Mouse (Mus musculus) G1E (cell line): ENCODE data around the gene Plekhg4. TPM values are rescaled to one million over a fixed set of nuclear protein-coding genes. Genes with fewer than 3 reads are reported as not detected.

ENCODE experiments used
- ATAC-seq: 2 replicates; pipeline ENCODE4 v1.8.0; 2016; ENCODE audit warnings: mild to moderate bottlenecking; ENCODE audit not compliant: insufficient number of reproducible peaks, poor library complexity, low FRiP score, severe bottlenecking; ENCODE audit errors: extremely low read depth
- DNase-seq: peaks from one replicate; pipeline ENCODE4 v3.0.0; 2012; ENCODE audit warnings: low spot score
- H3K27me3 ChIP-seq: 2 replicates; pipeline ENCODE4 v1.6.1; 2012; ENCODE audit warnings: mild to moderate bottlenecking, low read length, inconsistent platforms; ENCODE audit not compliant: insufficient read depth
- H3K36me3 ChIP-seq: replicated peaks from 2 replicates; pipeline ENCODE3; 2012; ENCODE audit warnings: mild to moderate bottlenecking, inconsistent platforms
- H3K4me1 ChIP-seq: 2 replicates; pipeline ENCODE4 v1.6.1; 2012; ENCODE audit warnings: low read depth, low read length, inconsistent platforms, mixed read lengths; ENCODE audit not compliant: insufficient read depth
- H3K4me3 ChIP-seq: 2 replicates; pipeline ENCODE4 v1.5.1; 2012; ENCODE audit warnings: low read depth, mild to moderate bottlenecking, inconsistent platforms, low read length, moderate library complexity, mixed read lengths
- H3K9me3 ChIP-seq: replicated peaks from 2 replicates; pipeline ENCODE4 v1.6.1; 2012; ENCODE audit warnings: inconsistent platforms
- CTCF ChIP-seq: IDR thresholded peaks from 2 replicates; pipeline ENCODE4 v1.5.1; 2012; ENCODE audit warnings: low read depth, low read length, inconsistent platforms, mixed read lengths
- GATA1 ChIP-seq: IDR thresholded peaks from 2 replicates; pipeline ENCODE4 v1.6.1; 2012; ENCODE audit warnings: borderline replicate concordance, low read length, inconsistent platforms, mixed read lengths
- GATA2 ChIP-seq: IDR thresholded peaks from 2 replicates; pipeline ENCODE4 v1.6.1; 2012; ENCODE audit warnings: low read depth, low read length, inconsistent platforms, borderline replicate concordance
- POLR2AphosphoS5 ChIP-seq: IDR thresholded peaks from 2 replicates; pipeline ENCODE4 v1.6.1; 2012; ENCODE audit warnings: low read depth, low read length, inconsistent platforms; ENCODE audit not compliant: insufficient replicate concordance
- TAL1 ChIP-seq: conservative IDR thresholded peaks from 2 replicates; pipeline ENCODE4 v1.6.1; 2012; ENCODE audit warnings: low read depth, low read length, inconsistent platforms, mixed read lengths
- polyA plus RNA-seq: library from polyadenylated mRNA; stranded (reverse); fragments of >175 nt; gene quantifications from 2 replicates; pipeline ENCODE4 v1.2.3, GENCODE M21; 2012
- total RNA-seq, 2 experiments: library from RNA; stranded (forward) in 1 of 2; stranded (reverse) in 1 of 2; fragments of 200-1000 nt in 1 of 2; fragments of >200 nt in 1 of 2; fragmentation: Nextera tagmentation in 1 of 2; gene quantifications; 2 replicates each; pipeline ENCODE4 v1.2.3; 2014 to 2017

The Plekhg4 gene
- total and polyA plus RNA-seq, 3 experiments: 0.01 to 0.11 TPM; not detected in 1

DNA sequence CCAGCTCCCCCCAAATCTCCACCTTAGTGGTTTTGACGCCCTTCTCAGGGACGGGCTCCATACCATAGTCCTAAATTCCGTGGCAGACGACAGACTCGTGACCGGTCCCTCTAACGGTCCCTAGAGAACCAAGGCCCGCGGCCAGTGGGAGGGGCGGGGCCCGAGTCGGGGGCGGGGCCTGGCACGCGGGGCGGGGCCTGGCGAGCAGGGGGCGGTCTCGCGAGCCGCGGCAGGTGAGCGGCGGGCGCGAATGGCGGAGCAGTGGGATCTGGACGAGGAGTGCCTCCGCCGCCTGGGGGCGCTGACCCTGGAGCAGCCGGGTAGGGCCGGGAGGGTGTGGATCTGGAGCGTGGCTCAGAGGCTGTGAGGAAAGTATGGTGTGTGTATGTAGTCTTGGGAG, 40.3 kb downstream of the Plekhg4 start, which contains the start of the genes Kctd19 and Lrrc36:
TSS of gene Kctd19 (minus strand) at position 112 of the 400 bp plus-strand sequence.
TSS of gene Lrrc36 (plus strand) at position 181 of the 400 bp plus-strand sequence.
- H3K9me3 ChIP-seq: no peaks in the 10 kb centered on the region
- no peaks in the 10 kb centered on the region for H3K4me1 ChIP-seq
- no peak for ATAC-seq
- DNase-seq: no peak
- TF ChIP-seq CTCF (no peak), GATA2 (no peak), POLR2AphosphoS5 (no peak), GATA1 (no peak), TAL1 (no peak)
- H3K36me3 ChIP-seq: no peaks in the 10 kb centered on the region
- H3K27me3 ChIP-seq: 0 out of 2 replicates have a peak, but pooled peaks cover under 1% of the 10 kb centered on the region
- no peak within 1 kb of the TSS for H3K4me3 ChIP-seq

DNA sequence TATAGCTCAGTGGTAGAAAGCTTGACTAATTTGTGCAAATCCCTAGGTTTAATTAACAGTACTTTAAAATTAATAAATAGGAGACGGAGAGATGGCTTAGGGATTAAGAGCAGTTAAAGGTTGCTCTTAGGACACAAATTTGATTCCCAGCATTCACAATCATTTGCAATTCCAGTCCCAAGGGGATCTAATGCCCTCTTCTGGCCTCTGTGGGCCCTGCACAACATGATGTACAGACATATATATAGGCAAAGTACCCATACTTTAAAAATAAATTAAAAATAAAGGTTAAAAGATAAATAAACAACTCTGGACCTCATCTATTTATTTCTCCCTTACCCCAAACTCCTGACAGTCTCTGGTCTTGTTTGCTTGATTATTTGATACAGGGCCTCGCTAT, 45.9 kb downstream of the Plekhg4 start:
- ATAC-seq (no peak), DNase-seq (no peak)
- Histone ChIP-seq H3K27me3 (peaks cover 4% of the 10 kb centered on the region; the same call in 1 of the 2 replicates), H3K4me3 (no peak overlapping the region), H3K9me3 (no peaks in the 10 kb centered on the region), H3K4me1 (no peaks in the 10 kb centered on the region), H3K36me3 (no peaks in the 10 kb centered on the region)
- TF ChIP-seq TAL1 (no peak), GATA1 (no peak), POLR2AphosphoS5 (no peak), CTCF (no peak), GATA2 (no peak)

DNA sequence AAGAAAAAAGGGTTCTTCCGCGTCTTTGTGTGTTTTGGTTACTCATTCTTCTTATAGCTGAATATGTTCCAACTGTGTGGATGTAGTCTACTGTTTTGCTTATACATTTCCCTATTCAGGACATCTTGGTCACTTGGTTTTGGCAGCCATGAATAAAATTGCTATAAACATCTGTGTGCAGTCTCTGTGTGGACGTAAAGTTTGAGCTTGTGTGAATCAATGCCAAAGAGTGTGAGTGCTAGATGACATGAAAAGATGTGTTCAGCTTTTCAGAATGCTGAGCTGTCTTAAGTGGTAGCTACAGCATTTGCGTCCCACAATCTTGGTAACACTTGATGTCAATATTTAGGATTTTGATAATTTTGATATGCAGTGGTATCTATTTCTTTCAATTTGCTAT, 46.7 kb downstream of the Plekhg4 start:
- no peaks in the 10 kb centered on the region for H3K9me3 ChIP-seq
- no peaks in the 10 kb centered on the region for H3K4me1 ChIP-seq
- ATAC-seq (no peak), DNase-seq (no peak)
- H3K36me3 ChIP-seq: no peaks in the 10 kb centered on the region
- H3K4me3 ChIP-seq: no peak overlapping the region
- peaks cover 4% of the 10 kb centered on the region; the same call in 1 of the 2 replicates for H3K27me3 ChIP-seq
- TF ChIP-seq GATA1: no peak
- TF ChIP-seq CTCF: no peak
- TF ChIP-seq TAL1: no peak
- no peak for TF ChIP-seq POLR2AphosphoS5
- TF ChIP-seq GATA2: no peak

DNA sequence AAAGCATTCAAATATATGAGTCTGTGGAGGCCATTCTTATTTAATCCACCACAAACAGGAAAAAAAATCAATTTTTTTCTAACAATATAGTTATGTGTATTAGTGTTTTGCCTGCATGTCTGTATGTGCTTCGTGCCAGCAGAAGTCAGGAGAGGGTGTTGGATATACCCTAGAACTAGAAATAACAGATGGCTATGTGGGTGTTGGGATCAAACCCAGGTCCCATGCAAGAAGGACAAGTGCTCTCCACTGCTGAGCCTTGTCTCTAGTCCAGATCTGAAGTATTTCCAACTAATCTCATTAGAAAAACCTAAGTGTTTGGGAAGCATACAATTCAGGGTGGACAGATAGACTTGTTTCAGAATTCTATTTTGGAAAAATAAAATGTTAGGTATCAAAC, 48.9 kb downstream of the Plekhg4 start:
- DNase-seq (no peak), ATAC-seq (no peak)
- TF ChIP-seq GATA1: no peak
- TF ChIP-seq TAL1: no peak
- TF ChIP-seq CTCF: no peak
- TF ChIP-seq GATA2: no peak
- TF ChIP-seq POLR2AphosphoS5: no peak
- Histone ChIP-seq H3K9me3 (no peaks in the 10 kb centered on the region), H3K4me1 (no peaks in the 10 kb centered on the region), H3K4me3 (no peak overlapping the region), H3K36me3 (no peaks in the 10 kb centered on the region), H3K27me3 (peaks cover 7% of the 10 kb centered on the region)

DNA sequence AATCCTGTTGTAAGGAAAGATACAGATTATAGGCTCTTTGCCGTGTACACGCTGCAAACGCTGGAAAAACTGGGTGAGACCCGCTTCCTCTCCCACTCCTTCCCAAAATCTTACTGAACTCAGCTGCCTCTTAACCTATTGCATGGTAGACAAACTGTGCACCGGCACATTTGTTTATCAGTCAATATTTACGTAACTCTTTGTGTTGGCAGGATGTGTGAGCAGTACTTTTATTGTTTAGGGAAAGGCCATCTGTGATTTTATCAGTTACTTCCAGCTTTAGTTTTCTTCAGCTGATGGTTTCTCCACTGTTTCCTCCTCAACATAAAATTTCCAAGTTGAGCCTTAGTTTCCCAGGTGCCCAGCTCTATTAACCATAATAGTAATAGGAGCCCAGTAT, 53.8 kb downstream of the Plekhg4 start:
- Histone ChIP-seq H3K4me3 (no peak overlapping the region), H3K36me3 (no peaks in the 10 kb centered on the region), H3K4me1 (no peaks in the 10 kb centered on the region), H3K27me3 (peaks cover 20% of the 10 kb centered on the region), H3K9me3 (no peaks in the 10 kb centered on the region)
- ATAC-seq: no peak
- no peak for TF ChIP-seq CTCF
- TF ChIP-seq GATA2: no peak
- no peak for TF ChIP-seq GATA1
- TF ChIP-seq TAL1: no peak
- no peak for TF ChIP-seq POLR2AphosphoS5
- DNase-seq: no peak

DNA sequence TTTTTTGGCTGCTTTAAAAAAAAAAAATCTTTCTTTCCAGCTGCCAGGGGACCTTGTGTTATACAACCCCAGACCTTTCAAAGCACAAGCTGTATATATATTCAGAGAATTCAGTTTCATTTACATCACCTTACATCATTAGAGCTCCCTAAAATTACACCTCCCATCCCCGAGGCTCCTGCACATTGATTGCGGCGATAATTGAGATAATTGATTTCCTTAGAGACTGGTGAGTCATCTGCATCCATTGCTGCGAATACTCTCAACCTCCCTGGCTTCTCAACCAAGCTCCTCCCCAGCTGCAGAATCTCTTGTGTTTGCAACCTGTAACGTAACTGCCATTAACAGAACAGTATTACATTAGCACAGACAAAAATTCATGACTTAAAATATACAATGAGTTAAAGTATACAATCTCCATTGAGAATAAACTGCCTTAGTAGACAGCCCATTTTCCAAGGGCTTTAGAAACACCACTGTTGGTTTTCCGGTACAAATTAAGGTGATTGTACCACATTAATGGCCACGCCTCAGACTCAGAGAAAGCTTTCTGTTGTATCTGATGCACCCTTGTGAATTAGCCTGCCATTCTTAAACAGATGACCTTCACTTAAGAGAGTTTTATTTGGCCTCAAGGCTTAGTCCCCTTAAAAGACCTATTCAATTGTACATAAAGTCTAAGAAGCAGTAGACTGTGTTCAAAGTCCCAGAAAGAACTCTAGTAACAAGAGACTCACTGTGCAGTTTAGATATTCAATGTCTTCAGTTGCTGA, 58.9 kb downstream of the Plekhg4 start:
- H3K36me3 ChIP-seq: no peaks in the 10 kb centered on the region
- no peak overlapping the region for H3K4me3 ChIP-seq
- ATAC-seq (no peak), DNase-seq (no peak)
- no peaks in the 10 kb centered on the region for H3K9me3 ChIP-seq
- peaks cover 21% of the 10 kb centered on the region for H3K27me3 ChIP-seq
- TF ChIP-seq GATA1: no peak
- TF ChIP-seq POLR2AphosphoS5: no peak
- no peak for TF ChIP-seq CTCF
- no peaks in the 10 kb centered on the region for H3K4me1 ChIP-seq

Other genes starting within 250 kb of the Plekhg4 start
Only the 20 nearest of the 23 such genes appear.
- 35.2 and 37.5 TPM in 2 replicates for gene D230025D16Rik, start 148.1 kb upstream of the Plekhg4 start, total RNA-seq (2014; fragmentation: Nextera tagmentation)
- gene D230025D16Rik, start 148.1 kb upstream of the Plekhg4 start, total RNA-seq (2017): 27.2 and 28.8 TPM in 2 replicates
- gene D230025D16Rik, start 148.1 kb upstream of the Plekhg4 start, polyA plus RNA-seq: 4.0 and 5.0 TPM in 2 replicates
- gene B3gnt9, start 118.1 kb upstream of the Plekhg4 start, total RNA-seq (2014; fragmentation: Nextera tagmentation): 4.8 and 5.9 TPM in 2 replicates
- gene B3gnt9, start 118.1 kb upstream of the Plekhg4 start, total RNA-seq (2017): 6.2 and 7.4 TPM in 2 replicates
- gene B3gnt9, start 118.1 kb upstream of the Plekhg4 start, polyA plus RNA-seq: 4.4 and 7.0 TPM in 2 replicates
- 12.5 and 14.2 TPM in 2 replicates for gene Tradd, start 108.7 kb upstream of the Plekhg4 start, total RNA-seq (2014; fragmentation: Nextera tagmentation)
- gene Tradd, start 108.7 kb upstream of the Plekhg4 start, total RNA-seq (2017): 20.8 and 23.4 TPM in 2 replicates
- gene Tradd, start 108.7 kb upstream of the Plekhg4 start, polyA plus RNA-seq: 27.9 and 30.0 TPM in 2 replicates
- gene Fbxl8, start 108.6 kb upstream of the Plekhg4 start, total RNA-seq (2014; fragmentation: Nextera tagmentation): 6.8 and 8.0 TPM in 2 replicates
- 6.0 and 6.9 TPM in 2 replicates for gene Fbxl8, start 108.6 kb upstream of the Plekhg4 start, total RNA-seq (2017)
- gene Fbxl8, start 108.6 kb upstream of the Plekhg4 start, polyA plus RNA-seq: 8.9 and 9.6 TPM in 2 replicates
- 0.49 and 0.68 TPM in 2 replicates for gene Hsf4, start 103.5 kb upstream of the Plekhg4 start, total RNA-seq (2014; fragmentation: Nextera tagmentation)
- gene Hsf4, start 103.5 kb upstream of the Plekhg4 start, total RNA-seq (2017): 0.70 and 0.93 TPM in 2 replicates
- 0.33 and 0.39 TPM in 2 replicates for gene Hsf4, start 103.5 kb upstream of the Plekhg4 start, polyA plus RNA-seq
- 0.39 and 0.60 TPM in 2 replicates for gene Nol3, start 97.1 kb upstream of the Plekhg4 start, total RNA-seq (2014; fragmentation: Nextera tagmentation)
- gene Nol3, start 97.1 kb upstream of the Plekhg4 start, total RNA-seq (2017): 0.41 and 0.49 TPM in 2 replicates
- 0.60 and 0.77 TPM in 2 replicates for gene Nol3, start 97.1 kb upstream of the Plekhg4 start, polyA plus RNA-seq
- gene 4931428F04Rik, start 83.4 kb upstream of the Plekhg4 start, total RNA-seq (2014; fragmentation: Nextera tagmentation): 7.8 and 9.0 TPM in 2 replicates
- 2.6 and 2.8 TPM in 2 replicates for gene 4931428F04Rik, start 83.4 kb upstream of the Plekhg4 start, total RNA-seq (2017)
- gene 4931428F04Rik, start 83.4 kb upstream of the Plekhg4 start, polyA plus RNA-seq: 1.5 and 2.0 TPM in 2 replicates
- 1.4 and 3.2 TPM in 2 replicates for gene Exoc3l, start 77.2 kb upstream of the Plekhg4 start, total RNA-seq (2014; fragmentation: Nextera tagmentation)
- 1.5 and 2.8 TPM in 2 replicates for gene Exoc3l, start 77.2 kb upstream of the Plekhg4 start, total RNA-seq (2017)
- 2.6 and 2.7 TPM in 2 replicates for gene Exoc3l, start 77.2 kb upstream of the Plekhg4 start, polyA plus RNA-seq
- 228 and 274 TPM in 2 replicates for gene E2f4, start 75.6 kb upstream of the Plekhg4 start, total RNA-seq (2014; fragmentation: Nextera tagmentation)
- gene E2f4, start 75.6 kb upstream of the Plekhg4 start, total RNA-seq (2017): 40.1 and 42.5 TPM in 2 replicates
- gene E2f4, start 75.6 kb upstream of the Plekhg4 start, polyA plus RNA-seq: 69.8 and 79.2 TPM in 2 replicates
- gene Elmo3, start 67.7 kb upstream of the Plekhg4 start, total RNA-seq (2014; fragmentation: Nextera tagmentation): 2.2 and 3.5 TPM in 2 replicates
- 0.49 and 1.6 TPM in 2 replicates for gene Elmo3, start 67.7 kb upstream of the Plekhg4 start, total RNA-seq (2017)
- gene Elmo3, start 67.7 kb upstream of the Plekhg4 start, polyA plus RNA-seq: 0.63 and 0.76 TPM in 2 replicates
- 12.3 and 15.5 TPM in 2 replicates for gene Lrrc29, start 47.0 kb upstream of the Plekhg4 start, total RNA-seq (2014; fragmentation: Nextera tagmentation)
- gene Lrrc29, start 47.0 kb upstream of the Plekhg4 start, total RNA-seq (2017): 4.6 and 4.8 TPM in 2 replicates
- 1.3 and 1.6 TPM in 2 replicates for gene Lrrc29, start 47.0 kb upstream of the Plekhg4 start, polyA plus RNA-seq
- 26.7 and 35.5 TPM in 2 replicates for gene Tmem208, start 46.9 kb upstream of the Plekhg4 start, total RNA-seq (2014; fragmentation: Nextera tagmentation)
- gene Tmem208, start 46.9 kb upstream of the Plekhg4 start, total RNA-seq (2017): 37.8 and 54.5 TPM in 2 replicates
- 19.5 and 25.2 TPM in 2 replicates for gene Tmem208, start 46.9 kb upstream of the Plekhg4 start, polyA plus RNA-seq
- 2.3 and 4.7 TPM in 2 replicates for gene Fhod1, start 25.3 kb upstream of the Plekhg4 start, total RNA-seq (2014; fragmentation: Nextera tagmentation)
- 1.7 and 3.3 TPM in 2 replicates for gene Fhod1, start 25.3 kb upstream of the Plekhg4 start, total RNA-seq (2017)
- 6.0 and 6.1 TPM in 2 replicates for gene Fhod1, start 25.3 kb upstream of the Plekhg4 start, polyA plus RNA-seq
- gene Slc9a5, start 24.4 kb upstream of the Plekhg4 start, total RNA-seq (2014; fragmentation: Nextera tagmentation): 0.68 and 1.2 TPM in 2 replicates
- 0.46 and 0.49 TPM in 2 replicates for gene Slc9a5, start 24.4 kb upstream of the Plekhg4 start, total RNA-seq (2017)
- gene Slc9a5, start 24.4 kb upstream of the Plekhg4 start, polyA plus RNA-seq: 0.87 and 0.99 TPM in 2 replicates
- not detected in 2 replicates for gene Kctd19, start 40.2 kb downstream of the Plekhg4 start, total RNA-seq (2014; fragmentation: Nextera tagmentation)
- not detected in 2 replicates for gene Kctd19, start 40.2 kb downstream of the Plekhg4 start, total RNA-seq (2017)
- not detected in 2 replicates for gene Kctd19, start 40.2 kb downstream of the Plekhg4 start, polyA plus RNA-seq
- not detected in 2 replicates for gene Lrrc36, start 40.3 kb downstream of the Plekhg4 start, total RNA-seq (2014; fragmentation: Nextera tagmentation)
- gene Lrrc36, start 40.3 kb downstream of the Plekhg4 start, total RNA-seq (2017): not detected in 2 replicates
- not detected in 2 replicates for gene Lrrc36, start 40.3 kb downstream of the Plekhg4 start, polyA plus RNA-seq
- gene Tppp3, start 98.3 kb downstream of the Plekhg4 start, total RNA-seq (2014; fragmentation: Nextera tagmentation): not detected in 2 replicates
- gene Tppp3, start 98.3 kb downstream of the Plekhg4 start, total RNA-seq (2017): not detected in 2 replicates
- not detected in 2 replicates for gene Tppp3, start 98.3 kb downstream of the Plekhg4 start, polyA plus RNA-seq
- not detected in 2 replicates for gene Zdhhc1, start 123.6 kb downstream of the Plekhg4 start, total RNA-seq (2014; fragmentation: Nextera tagmentation)
- 0.16 and 0.29 TPM in 2 replicates for gene Zdhhc1, start 123.6 kb downstream of the Plekhg4 start, total RNA-seq (2017)
- gene Zdhhc1, start 123.6 kb downstream of the Plekhg4 start, polyA plus RNA-seq: 0.02 and 0.03 TPM in 2 replicates
- gene Hsd11b2, start 145.5 kb downstream of the Plekhg4 start, total RNA-seq (2014; fragmentation: Nextera tagmentation): not detected in 2 replicates
- gene Hsd11b2, start 145.5 kb downstream of the Plekhg4 start, total RNA-seq (2017): not detected in 2 replicates
- not detected in 2 replicates for gene Hsd11b2, start 145.5 kb downstream of the Plekhg4 start, polyA plus RNA-seq
- gene Atp6v0d1, start 192.8 kb downstream of the Plekhg4 start, total RNA-seq (2014; fragmentation: Nextera tagmentation): 151 and 178 TPM in 2 replicates
- gene Atp6v0d1, start 192.8 kb downstream of the Plekhg4 start, total RNA-seq (2017): 110 and 118 TPM in 2 replicates
- 30.0 and 37.0 TPM in 2 replicates for gene Atp6v0d1, start 192.8 kb downstream of the Plekhg4 start, polyA plus RNA-seq